Mouse (Mus musculus) heart, postnatal 0 days (tissue): ENCODE measurements at regions not wholly inside any gene's neighbourhood (a gene's known extent, or its start where the extent isn't known, plus 50 kb on each side); places are given as distances from the start of the nearest gene placed in this dataset.

ENCODE experiments used
- CTCF ChIP-seq: IDR thresholded peaks from 2 replicates; pipeline ENCODE4 v1.5.1; 2016; ENCODE audit warnings: antibody characterized with exemption, control low read depth, low read depth
- EP300 ChIP-seq: IDR thresholded peaks from 2 replicates; pipeline ENCODE4 v1.6.1; 2016; ENCODE audit warnings: antibody characterized with exemption, low read depth

DNA sequence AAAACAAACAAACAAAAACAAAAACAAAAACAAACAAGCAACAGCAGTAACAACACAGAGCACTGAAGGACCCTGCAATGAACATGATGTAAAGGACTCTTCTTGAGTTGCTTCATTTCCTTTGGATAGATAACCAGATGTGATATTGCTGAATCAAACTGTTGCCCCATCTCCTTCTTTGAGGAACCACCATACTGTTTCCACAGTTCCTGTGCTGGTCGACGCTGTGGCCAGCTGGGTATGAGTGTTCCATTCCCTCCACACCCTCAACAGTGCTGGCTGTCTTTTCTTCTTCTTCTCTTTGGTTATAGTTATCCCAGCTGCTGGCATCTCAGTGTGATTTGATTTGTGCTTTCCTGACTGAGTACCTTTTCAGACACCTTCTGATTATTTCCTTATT, 152.3 kb downstream of the Mterf1b start:
- TF ChIP-seq CTCF (no peak), EP300 (no peak)
